Mouse (Mus musculus): ENCODE data around the gene Dpep3. TPM values are rescaled to one million over a fixed set of nuclear protein-coding genes. Genes with fewer than 3 reads are reported as not detected.
"Not testable (repeated sequence)": the region's sequence is repeated elsewhere in the genome, so short reads cannot be mapped to it uniquely, and the experiment has no call there.

The Dpep3 gene
- not detected for total RNA-seq (2021)
- long read RNA-seq, experiment 1 = 0 reads
- long read RNA-seq, experiment 2 = 0 reads

- no peak for DNase-seq (ENCODE audit: low spot score in 2 of 2)
These were observed at the start of gene Dpep3 for GRCm38 (mm10) chr8:105979325-105979724. Gene Dpep3, minus strand, starts transcription at chr8:105979429.

GRCm38 (mm10) chr8:106022483-106022882, 43.3 kb upstream of the Dpep3 start:
- DNase-seq (ENCODE audit: low spot score in 2 of 2) = peak; percentile 81 to 85

- DNase-seq (ENCODE audit: low spot score in 2 of 2) = no peak
These were observed 38.8 kb upstream of the Dpep3 start for GRCm38 (mm10) chr8:106018039-106018438.

GRCm38 (mm10) chr8:106017130-106017529, 37.9 kb upstream of the Dpep3 start:
- DNase-seq (ENCODE audit: low spot score in 2 of 2) = no peak

- DNase-seq (ENCODE audit: low spot score in 2 of 2) = no peak
These were observed 37.1 kb upstream of the Dpep3 start for GRCm38 (mm10) chr8:106016284-106016683.

- not testable (repeated sequence) for DNase-seq (ENCODE audit: low spot score in 2 of 2)
These were observed 33.0 kb upstream of the Dpep3 start for GRCm38 (mm10) chr8:106012203-106012602.

GRCm38 (mm10) chr8:106011643-106011986, 32.4 kb upstream of the Dpep3 start, which contains the start of gene Ddx28:
Gene Ddx28, minus strand, starts transcription at chr8:106011882.
- no peak for DNase-seq (ENCODE audit: low spot score in 2 of 2)

- DNase-seq (ENCODE audit: low spot score in 2 of 2) = peak; percentile 96
These were observed 31.8 kb upstream of the Dpep3 start for GRCm38 (mm10) chr8:106010748-106011642.

GRCm38 (mm10) chr8:106007891-106008290, 28.7 kb upstream of the Dpep3 start:
- not testable (repeated sequence) for DNase-seq (ENCODE audit: low spot score in 2 of 2)

- DNase-seq (ENCODE audit: low spot score in 2 of 2) = no peak
These were observed 27.9 kb upstream of the Dpep3 start for GRCm38 (mm10) chr8:106007135-106007534.

GRCm38 (mm10) chr8:106006413-106006812, 27.2 kb upstream of the Dpep3 start:
- DNase-seq (ENCODE audit: low spot score in 2 of 2) = no peak

GRCm38 (mm10) chr8:106005875-106006274, 26.6 kb upstream of the Dpep3 start, which contains the start of gene Dpep2nb:
Gene Dpep2nb, minus strand, starts transcription at chr8:106005975.
- no peak for DNase-seq (ENCODE audit: low spot score in 2 of 2)

GRCm38 (mm10) chr8:106004538-106005207, 25.4 kb upstream of the Dpep3 start:
- no peak for DNase-seq (ENCODE audit: low spot score in 2 of 2)

GRCm38 (mm10) chr8:106001908-106002307, 22.7 kb upstream of the Dpep3 start:
- no peak for DNase-seq (ENCODE audit: low spot score in 2 of 2)

- DNase-seq (ENCODE audit: low spot score in 2 of 2) = no peak
These were observed 19.7 kb upstream of the Dpep3 start for GRCm38 (mm10) chr8:105998971-105999370.

- DNase-seq (ENCODE audit: low spot score in 2 of 2) = no peak
These were observed 17.1 kb upstream of the Dpep3 start for GRCm38 (mm10) chr8:105996359-105996758.

- DNase-seq (ENCODE audit: low spot score in 2 of 2) = no peak
These were observed 14.0 kb upstream of the Dpep3 start for GRCm38 (mm10) chr8:105993226-105993625.

- DNase-seq (ENCODE audit: low spot score in 2 of 2) = no peak
These were observed 13.3 kb upstream of the Dpep3 start for GRCm38 (mm10) chr8:105992499-105992898.

- DNase-seq (ENCODE audit: low spot score in 2 of 2) = no peak
These were observed 12.3 kb upstream of the Dpep3 start for GRCm38 (mm10) chr8:105991546-105991945.

GRCm38 (mm10) chr8:105990856-105991387, 11.7 kb upstream of the Dpep3 start, which contains the start of gene Dus2:
Gene Dus2, plus strand, starts transcription at chr8:105991337.
- DNase-seq (ENCODE audit: low spot score in 2 of 2) = peak; percentile 72 to 86

GRCm38 (mm10) chr8:105988546-105988945, 9.3 kb upstream of the Dpep3 start:
- DNase-seq (ENCODE audit: low spot score in 2 of 2) = no peak

- not testable (repeated sequence) for DNase-seq (ENCODE audit: low spot score in 2 of 2)
These were observed 4.2 kb upstream of the Dpep3 start for GRCm38 (mm10) chr8:105983406-105983805.

Measured in left cerebral cortex, adult 18-20 months (tissue).